Mouse (Mus musculus): ENCODE data around the gene Tmem106b. TPM values are rescaled to one million over a fixed set of nuclear protein-coding genes. Genes with fewer than 3 reads are reported as not detected.

Gene Tmem106b
- total RNA-seq (2017) = 25.3 and 35.9 TPM in 2 replicates

DNA sequence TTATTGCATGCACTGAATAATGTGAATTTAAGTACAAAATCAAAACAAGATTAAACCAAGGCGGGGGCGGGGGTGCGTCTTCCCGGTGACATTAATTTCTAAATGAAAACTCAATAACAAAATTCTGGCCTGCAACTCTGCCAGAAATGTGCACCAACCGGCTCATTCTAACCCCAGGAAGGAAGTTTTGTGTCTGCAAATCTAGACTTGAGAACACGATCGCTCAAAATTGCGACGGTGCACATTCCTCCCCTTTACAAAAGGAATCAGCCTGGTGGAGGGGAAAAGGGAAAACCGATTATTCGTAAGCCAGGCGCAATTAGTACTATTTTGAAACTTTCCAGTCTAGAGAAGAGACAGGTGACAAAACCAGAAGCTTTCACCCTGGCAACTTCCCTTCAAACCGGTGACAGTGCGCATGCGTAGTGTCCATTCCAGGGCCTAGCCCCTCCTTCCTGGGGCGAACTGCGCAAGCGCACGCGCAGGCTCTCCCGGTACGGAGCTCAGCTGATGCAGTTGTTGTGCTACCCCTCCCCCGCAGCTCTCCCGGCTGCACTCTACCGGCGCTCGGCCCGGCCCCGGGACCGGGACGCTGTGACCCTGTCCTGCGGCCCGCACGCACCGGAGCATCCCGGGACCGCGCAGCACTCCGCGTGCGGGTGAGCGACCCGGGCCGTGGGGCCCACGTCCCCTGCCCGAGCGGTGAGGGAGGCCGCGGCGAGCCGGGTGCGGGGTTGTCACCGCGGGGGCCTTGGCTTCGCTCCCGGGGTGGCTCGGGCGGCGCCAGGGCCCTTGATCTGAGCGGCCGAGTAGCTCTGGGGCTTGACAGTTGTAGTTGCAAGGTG lies at the start of gene Tmem106b:
Tmem106b (plus strand) TSS at position 458 of the 845 bp plus-strand sequence.
- peak; percentile 95 for ATAC-seq (replicated peaks; ENCODE audit: low read depth, poor library complexity, severe bottlenecking)

DNA sequence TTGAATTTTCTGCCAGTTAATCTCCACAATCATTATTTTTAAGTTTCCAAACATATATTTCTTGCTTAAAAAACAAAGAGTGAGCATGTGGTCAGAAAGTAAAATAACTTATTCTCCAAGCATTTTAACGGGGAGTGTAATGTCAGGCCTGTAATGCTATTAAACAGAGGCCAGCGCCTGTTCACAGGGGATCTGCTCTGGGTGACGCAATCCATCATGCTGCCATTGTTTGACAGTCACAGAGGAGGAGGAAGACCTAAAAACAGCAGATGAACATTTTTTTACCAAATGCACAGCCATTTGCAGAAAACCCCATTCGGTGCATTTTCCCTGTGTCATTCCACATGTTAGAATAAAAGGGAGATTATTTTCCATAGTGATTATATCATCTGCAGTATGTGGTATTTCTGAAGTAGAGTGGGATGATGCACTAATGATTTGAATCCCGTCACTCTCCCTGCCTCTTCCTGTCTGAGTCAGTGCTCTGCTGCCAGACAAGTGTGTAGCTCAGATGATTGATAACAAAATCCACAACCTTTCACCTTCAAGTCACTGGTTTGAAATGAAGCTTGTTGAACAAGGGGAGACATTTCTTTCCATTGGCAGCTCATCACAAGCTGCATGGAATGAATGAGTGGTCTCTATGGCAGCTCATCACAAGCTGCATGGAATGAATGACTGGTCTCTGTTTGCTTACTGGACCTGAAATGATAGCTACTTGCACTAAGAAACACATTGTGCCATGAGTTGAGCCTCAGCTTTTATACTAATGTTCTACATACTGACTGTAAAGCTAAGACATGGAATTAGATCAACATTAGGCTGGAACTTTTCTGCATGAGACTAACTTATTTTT lies 48.1 kb upstream of the Tmem106b start:
- no peak for ATAC-seq (replicated peaks; ENCODE audit: low read depth, poor library complexity, severe bottlenecking)

DNA sequence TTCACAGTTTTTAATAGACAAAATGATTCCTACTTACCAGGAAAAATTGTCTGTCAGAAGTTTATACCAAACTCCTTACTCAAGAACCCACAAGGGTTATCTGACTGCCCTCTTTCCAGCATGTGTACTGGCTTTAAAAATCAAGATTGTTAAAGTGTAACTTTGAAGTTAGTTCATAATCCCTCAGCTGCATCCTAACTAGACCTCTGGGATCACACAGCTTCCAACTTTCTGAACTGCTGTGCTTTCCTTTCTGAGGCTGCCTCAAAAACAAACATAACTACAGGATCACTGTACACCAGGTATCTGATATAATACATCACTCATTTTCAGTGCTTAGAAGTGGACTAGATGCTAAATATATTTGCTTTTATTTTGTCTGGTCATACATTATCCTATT lies 39.0 kb upstream of the Tmem106b start:
- ATAC-seq (replicated peaks; ENCODE audit: low read depth, poor library complexity, severe bottlenecking) = no peak

DNA sequence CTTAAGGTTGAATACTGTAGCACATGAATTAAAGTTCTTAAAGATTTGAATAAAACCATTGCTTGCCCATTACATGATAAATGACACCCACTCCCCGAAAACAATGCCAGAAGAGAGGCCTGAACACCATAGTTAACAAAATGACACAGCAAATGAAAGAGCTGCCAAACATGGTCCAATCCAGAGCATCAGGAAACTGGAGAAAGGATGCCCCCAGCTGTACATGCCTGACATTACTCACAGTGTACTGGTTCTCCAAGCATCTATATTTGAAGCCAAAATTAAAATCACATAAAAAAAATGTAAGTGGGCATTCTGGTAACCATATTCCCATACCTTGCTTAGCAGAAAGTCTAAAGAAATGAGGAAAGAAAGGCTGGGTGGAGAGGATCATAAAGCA lies 38.6 kb upstream of the Tmem106b start:
- ATAC-seq (replicated peaks; ENCODE audit: low read depth, poor library complexity, severe bottlenecking) = no peak

DNA sequence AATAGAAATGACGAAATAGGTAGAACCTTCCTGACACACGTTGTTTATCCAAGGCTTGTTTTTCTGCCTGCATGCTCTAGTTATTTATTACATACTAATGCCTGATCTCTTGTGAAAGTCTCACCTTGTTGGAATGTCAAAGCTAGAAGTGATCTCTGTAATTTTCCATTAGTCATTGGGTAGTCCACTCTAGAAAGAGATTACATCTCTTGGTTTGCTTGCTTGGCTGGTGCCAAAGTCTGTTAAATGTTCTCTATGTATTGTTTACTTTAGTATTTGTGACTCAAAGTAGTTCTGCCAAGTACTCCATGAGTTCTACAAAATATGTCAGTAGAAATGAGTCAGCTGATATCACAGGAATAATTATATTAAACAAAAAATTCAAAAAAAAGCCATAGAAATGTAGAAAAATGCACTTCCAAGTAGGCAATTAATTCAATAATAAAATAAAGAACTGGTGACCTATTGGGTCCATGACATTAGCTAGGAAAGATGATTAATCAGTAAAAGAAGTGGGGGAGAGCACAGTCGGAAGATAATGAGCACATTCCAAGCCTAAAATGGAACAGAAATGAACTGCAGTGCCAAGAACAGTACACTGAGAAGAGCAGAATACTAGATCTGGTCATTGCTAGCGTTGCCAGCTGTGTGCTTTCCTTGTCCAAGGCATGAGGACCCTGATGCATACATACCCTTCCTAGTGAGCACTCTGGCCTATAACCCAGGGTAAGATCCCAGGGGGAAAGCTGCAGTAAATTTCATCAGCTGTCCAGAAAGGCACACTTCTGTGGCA lies 17.0 kb upstream of the Tmem106b start:
- ATAC-seq (replicated peaks; ENCODE audit: low read depth, poor library complexity, severe bottlenecking) = no peak

DNA sequence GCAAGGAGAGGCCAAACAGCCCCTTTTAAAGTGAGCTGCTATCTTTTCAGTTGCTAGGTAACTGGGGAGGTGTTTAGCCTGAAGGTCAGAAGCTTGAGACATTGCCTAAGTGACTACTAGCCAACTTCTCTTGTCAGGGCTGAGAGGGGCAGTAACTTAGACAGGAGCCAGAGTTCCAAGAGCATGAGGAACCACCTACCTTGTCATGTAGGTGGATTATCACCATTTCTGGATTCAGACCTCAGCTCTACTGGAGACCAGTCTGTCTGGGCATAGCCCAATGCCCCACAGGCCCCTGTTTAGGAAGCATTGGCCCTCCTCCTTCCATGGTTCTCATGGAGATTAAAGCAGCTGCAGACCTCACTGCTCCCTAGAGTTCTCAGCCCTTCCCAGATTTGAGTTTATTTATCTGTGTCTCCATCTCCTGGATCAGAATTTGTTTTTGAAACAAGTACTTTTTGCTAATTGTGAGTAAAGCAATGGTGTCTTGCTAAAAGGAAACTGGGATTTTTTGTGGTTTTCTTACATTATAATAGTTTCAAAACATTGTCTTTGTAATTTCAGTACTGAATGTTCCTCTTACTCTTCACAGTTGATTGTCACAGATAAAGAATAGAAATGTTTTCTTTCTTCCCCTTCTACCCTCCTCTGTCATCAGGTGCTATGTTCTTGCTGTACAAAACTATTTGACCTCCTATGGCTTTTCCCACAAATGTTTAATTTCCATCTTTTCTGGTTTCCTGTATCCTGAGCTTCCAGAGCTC lies 8.1 kb upstream of the Tmem106b start:
- ATAC-seq (replicated peaks; ENCODE audit: low read depth, poor library complexity, severe bottlenecking) = 0 out of 2 replicates have a peak, but pooled peaks have one; percentile 22

GRCm38 (mm10) chr6:13062063-13062462 lies 7.5 kb upstream of the Tmem106b start:
- no peak for ATAC-seq (replicated peaks; ENCODE audit: low read depth, poor library complexity, severe bottlenecking)

GRCm38 (mm10) chr6:13062691-13063255 lies 6.8 kb upstream of the Tmem106b start:
- no peak for ATAC-seq (replicated peaks; ENCODE audit: low read depth, poor library complexity, severe bottlenecking)

DNA sequence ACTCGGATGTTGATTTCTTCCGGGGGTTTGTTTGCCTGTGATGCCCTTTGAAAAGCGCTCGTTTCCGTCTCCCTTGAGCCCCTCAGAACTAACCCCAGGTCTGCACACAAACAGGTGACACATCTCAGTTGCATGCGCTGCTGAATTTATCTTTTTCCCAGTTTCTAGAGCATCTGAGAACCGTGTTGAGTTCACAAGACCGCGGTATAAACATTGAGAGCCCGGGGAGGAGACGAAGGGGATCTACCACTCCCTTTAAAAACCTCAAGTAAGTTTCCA lies 527 bp downstream of the Tmem106b start:
- peak; percentile 6; the same call in 1 of the 2 replicates for ATAC-seq (replicated peaks; ENCODE audit: low read depth, poor library complexity, severe bottlenecking)

DNA sequence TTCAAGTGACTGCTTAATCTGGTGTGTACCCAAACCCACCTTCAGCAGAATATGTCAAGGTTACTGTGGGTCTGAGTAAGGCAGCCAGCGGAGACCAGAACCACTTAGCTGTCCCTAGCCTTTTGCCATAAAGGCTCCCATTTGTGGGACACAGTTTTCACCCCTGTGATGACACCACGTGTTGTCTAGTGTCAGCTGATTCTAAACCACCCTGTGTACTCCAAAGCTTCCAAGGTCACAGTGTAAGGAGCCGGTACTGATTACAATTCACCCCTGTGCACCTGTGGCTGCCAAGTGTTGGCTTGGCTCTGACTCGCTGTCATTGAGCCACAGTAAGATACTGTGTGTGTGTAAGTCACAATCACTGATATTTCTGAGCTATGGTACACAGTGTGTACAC lies 926 bp downstream of the Tmem106b start:
- ATAC-seq (replicated peaks; ENCODE audit: low read depth, poor library complexity, severe bottlenecking) = peak; percentile 14; the same call in 1 of the 2 replicates

DNA sequence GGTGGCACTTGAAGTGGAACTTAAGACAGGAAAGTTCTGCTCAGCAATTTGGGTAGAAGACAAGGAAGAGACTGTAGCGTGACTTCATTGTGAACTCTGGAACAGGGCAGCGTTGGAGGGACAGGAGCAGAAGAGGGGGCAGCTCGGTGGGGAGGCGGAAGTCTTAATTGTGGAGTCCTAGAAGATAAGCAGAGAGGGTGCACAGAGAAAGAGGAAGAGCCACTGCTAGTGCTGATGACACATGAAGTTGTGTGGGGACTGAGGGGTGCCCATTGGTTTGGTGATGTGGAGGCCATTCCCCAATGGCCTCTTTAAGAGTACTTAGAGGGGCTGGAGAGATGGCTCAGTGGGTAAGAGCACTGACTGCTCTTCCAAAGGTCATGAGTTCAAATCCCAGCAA lies 3.5 kb downstream of the Tmem106b start:
- ATAC-seq (replicated peaks; ENCODE audit: low read depth, poor library complexity, severe bottlenecking) = no peak

DNA sequence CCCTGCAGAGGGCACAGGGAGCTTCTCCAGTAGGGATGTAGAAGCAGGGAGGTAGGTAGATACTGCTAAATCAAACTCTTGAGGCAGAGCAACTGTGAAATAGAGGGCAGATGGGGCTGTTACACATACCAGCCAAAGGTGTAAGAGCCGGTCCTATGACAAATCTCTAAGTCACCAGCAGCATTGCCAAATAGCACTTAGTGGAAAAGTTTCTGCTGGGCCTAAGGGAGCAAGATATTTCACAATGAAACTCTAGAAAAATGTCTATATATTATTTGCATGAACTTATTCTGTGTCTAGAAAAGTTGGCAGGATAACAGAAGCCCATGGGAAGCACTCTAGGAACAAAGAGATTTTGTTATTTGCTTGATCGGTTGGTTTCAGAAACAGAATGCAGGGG lies 4.3 kb downstream of the Tmem106b start:
- ATAC-seq (replicated peaks; ENCODE audit: low read depth, poor library complexity, severe bottlenecking) = no peak

- ATAC-seq (replicated peaks; ENCODE audit: low read depth, poor library complexity, severe bottlenecking) = no peak
Observed at GRCm38 (mm10) chr6:13082881-13083280, 13.3 kb downstream of the Tmem106b start.

DNA sequence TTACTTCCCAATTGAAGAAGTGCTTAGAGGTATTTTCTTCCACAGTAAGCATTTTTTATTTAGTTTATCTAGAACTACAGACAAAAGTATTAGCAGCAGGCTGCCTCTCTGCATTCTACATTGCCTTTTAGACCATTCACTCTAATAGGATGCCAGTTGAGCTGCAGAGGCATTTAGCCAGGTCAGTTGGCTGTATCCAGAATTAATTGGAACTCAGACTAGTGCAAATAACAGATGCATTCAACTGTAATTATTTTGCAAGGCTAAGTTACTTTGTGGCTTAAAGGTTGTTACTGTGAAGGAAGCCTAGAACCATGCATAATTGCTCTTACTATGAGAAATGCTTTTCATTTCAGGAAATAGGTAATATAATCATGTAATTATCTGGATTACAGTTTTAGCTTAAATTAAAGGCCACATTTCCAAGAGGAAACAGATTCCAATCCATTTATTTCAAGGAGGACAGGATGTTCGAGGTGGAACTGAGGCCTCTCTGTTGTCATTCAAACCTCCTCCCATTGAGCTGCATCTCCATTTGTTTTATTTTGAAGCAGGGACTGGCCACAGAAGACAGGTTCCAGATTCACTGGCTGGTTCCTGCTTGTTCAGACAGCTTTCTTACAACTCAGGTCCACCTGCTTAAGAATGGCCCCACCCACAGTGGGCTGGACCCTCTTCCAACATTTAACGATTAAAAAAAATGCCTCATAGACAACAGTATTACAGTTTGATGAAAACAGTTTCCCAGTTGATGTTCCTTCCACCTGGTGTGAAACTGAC lies 27.3 kb downstream of the Tmem106b start:
- ATAC-seq (replicated peaks; ENCODE audit: low read depth, poor library complexity, severe bottlenecking) = no peak

DNA sequence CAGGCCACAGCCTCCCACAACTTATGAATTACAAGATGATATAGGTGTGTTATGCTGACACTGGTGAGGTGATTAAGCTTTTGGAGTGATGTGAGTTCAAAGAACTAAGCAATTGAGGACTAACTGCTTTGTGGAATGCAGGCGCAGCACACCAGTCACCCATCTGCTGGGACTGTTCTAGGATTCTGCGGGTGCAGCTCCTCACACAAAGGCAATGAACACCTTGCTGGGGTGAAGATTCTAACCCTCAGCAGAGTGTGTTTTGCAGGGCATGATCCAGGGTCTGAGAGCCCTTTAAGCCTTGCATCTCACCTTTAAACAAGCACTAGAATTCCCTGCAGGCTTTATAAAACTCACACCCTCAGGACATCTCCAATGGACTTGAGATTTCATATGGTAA lies 30.6 kb downstream of the Tmem106b start:
- ATAC-seq (replicated peaks; ENCODE audit: low read depth, poor library complexity, severe bottlenecking) = no peak

DNA sequence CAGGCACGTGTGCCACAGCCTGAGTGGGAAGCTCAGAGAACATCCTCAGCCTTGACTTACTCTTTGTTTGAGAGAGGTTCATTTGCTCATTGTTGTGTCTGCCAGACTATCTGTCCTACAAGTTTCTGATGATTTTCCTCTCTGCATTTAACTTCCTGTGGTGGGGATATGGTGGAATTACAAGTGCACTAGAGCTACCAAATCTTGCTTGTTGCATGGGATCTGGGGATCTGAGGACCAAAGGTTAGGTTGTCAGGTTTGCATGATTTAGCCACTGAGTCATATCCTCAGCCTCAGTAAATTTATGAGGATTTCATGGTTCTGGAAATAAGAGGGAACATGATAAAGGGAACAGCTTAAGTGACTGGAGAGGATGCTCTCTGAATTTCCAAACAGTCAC lies 39.1 kb downstream of the Tmem106b start:
- no peak for ATAC-seq (replicated peaks; ENCODE audit: low read depth, poor library complexity, severe bottlenecking)

- no peak for ATAC-seq (replicated peaks; ENCODE audit: low read depth, poor library complexity, severe bottlenecking)
Observed at GRCm38 (mm10) chr6:13137255-13137654, 67.7 kb downstream of the Tmem106b start.

Measured in common myeloid progenitor, adult 5-6 weeks (primary cell).